Mouse (Mus musculus): ENCODE results near the gene Megf6. TPM values are rescaled to one million over a fixed set of nuclear protein-coding genes. Genes with fewer than 3 reads are reported as not detected.
A peak's percentile ranks its signal among the peaks of the same experiment; 100 is the strongest.

The Megf6 gene
- polyA plus RNA-seq, 1 experiment from 2014 or later, result 31.5 TPM

DNA sequence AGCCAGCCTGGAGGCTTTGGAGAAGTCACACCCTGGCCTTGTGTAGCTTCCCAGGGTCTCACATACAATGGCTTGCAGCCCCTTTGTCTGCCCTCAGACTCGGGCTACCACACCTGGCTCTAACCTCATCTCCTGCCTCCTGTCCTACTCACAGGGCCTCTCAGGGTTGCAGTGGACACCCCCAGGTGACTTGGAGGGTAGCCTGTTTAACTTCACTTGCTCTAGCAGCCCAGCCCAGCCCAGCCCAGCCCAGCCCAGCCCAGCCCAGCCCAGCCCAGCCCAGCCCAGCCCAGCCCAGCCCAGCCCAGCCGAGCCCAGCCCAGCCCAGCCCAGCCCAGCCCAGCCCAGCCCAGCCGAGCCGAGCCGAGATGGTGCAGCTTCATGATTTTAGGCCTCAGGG, 43.5 kb downstream of the Megf6 start:
- ATAC-seq (replicated peaks; ENCODE audit: insufficient number of reproducible peaks, insufficient read depth, low FRiP score, low read depth), result peak; percentile 48
- H3K27me3 ChIP-seq, result no peaks in the 10 kb centered on the region
- H3K9ac ChIP-seq, result no peak overlapping the region
- no peaks in the 10 kb centered on the region for H3K9me3 ChIP-seq (replicated peaks)
- H3K4me3 ChIP-seq, result no peak overlapping the region
- 17% methylated on average over 5 of the region's 5 CpGs for whole genome bisulfite sequencing
- no peaks in the 10 kb centered on the region for H3K36me3 ChIP-seq
- H3K4me2 ChIP-seq, result peak overlapping the region; percentile 25; the same call in 1 of the 2 replicates
- H3K4me1 ChIP-seq (replicated peaks), result peaks cover 43% of the 10 kb centered on the region
- H3K27ac ChIP-seq, result peak overlapping the region; percentile 86

DNA sequence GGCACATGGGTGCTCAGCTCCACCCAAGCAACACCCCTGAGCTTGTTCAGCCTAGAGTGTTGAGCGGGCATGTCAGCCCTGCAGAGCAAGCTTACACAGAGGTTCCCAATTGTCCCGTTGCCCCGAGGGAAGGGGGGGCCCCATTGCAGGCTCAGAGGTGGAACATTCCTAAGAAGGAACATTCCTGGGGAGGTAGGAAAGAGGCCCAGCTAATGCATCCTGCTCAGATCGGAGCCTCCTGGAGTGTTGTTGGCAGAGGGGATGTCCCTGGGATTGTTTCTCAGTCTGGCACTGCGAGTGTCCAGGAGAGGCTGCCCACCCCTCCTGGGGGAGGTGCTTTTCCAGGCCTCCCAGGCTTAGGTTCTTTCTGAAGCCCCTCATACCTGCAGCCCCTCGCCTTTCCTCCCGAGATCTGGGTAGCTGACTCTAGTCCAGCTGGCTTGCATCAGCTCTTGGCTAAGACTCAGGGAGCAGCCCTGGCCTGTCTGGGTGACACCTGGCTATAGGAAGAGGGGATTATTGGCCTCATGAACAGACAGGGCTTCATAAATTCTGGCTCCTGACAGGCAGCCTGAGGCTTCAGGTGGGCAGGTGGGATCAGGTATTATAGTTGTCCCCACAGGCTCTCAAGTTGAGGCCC, 47.3 kb downstream of the Megf6 start:
- peaks cover 44% of the 10 kb centered on the region for H3K4me1 ChIP-seq (replicated peaks)
- H3K27ac ChIP-seq, result no peak overlapping the region; the same call in 1 of the 2 replicates
- H3K36me3 ChIP-seq, result no peaks in the 10 kb centered on the region
- H3K9me3 ChIP-seq (replicated peaks), result no peaks in the 10 kb centered on the region
- H3K27me3 ChIP-seq, result no peaks in the 10 kb centered on the region
- WGBS, result 45% methylated on average over 7 of the region's 7 CpGs
- no peak for ATAC-seq (replicated peaks; ENCODE audit: insufficient number of reproducible peaks, insufficient read depth, low FRiP score, low read depth)
- no peak overlapping the region for H3K4me2 ChIP-seq
- no peak overlapping the region for H3K4me3 ChIP-seq
- no peak overlapping the region for H3K9ac ChIP-seq

DNA sequence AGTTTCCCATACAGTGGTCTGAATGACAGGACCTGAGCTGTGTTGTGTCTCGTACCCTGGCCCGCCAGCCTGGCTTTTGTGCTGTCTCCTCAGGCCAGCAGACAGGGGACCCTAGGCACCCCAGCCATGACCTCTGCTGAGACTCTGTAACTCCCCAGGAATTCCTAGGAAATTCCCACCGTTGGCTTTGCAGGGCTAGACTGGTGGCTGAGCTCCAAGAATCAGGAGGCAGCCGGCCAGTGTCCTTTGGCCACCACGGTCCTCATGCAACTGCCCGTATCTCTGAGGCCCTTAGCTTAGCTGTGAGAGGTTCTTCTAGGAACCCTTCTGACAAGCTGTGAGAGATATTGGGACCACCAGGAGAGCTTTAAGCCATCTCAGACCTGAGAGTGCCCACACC, 52.2 kb downstream of the Megf6 start:
- ATAC-seq (replicated peaks; ENCODE audit: insufficient number of reproducible peaks, insufficient read depth, low FRiP score, low read depth), result no peak
- H3K27ac ChIP-seq, result peak overlapping the region; percentile 43; the same call in 1 of the 2 replicates
- no peaks in the 10 kb centered on the region for H3K27me3 ChIP-seq
- no peak overlapping the region for H3K4me2 ChIP-seq
- 35% methylated on average over 6 of the region's 6 CpGs for WGBS
- peaks cover 56% of the 10 kb centered on the region for H3K4me1 ChIP-seq (replicated peaks)
- no peak overlapping the region for H3K9ac ChIP-seq
- H3K9me3 ChIP-seq (replicated peaks), result no peaks in the 10 kb centered on the region
- no peak overlapping the region for H3K4me3 ChIP-seq
- no peaks in the 10 kb centered on the region for H3K36me3 ChIP-seq

DNA sequence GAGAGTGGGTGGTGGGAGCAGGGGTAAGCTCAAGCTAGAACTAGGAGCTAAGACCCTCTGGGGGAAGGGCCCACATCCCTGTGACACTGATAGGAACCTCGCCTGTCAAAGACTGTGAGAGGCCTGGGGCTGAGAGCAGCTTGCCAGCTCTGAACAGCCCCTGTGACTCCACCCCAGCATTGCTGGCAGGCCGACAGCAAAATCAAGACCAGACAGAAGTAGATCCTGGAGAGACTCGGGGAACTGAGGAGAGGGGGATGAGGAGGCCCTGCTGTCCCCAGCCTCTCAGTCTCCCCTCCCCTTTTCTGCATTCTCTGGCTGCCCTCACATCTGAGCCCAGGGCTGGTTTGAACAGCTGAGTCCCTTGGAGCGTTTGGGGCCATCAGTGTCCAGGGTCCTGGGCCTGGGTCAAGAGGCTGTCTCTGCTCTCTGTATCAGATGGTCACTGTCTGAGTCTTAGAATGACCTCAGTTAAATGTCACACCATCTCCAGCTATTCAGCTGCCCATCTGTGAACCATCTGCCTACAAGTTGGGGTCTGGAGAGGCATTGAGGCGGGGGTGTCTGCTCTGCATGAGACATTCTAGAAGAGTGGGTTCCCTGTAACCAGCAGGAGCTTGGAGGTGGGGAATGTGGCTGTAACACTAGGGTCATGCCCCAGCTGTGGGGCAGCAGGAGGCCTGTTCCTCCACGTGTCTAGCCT, 53.9 kb downstream of the Megf6 start:
- peak overlapping the region; percentile 3; the same call in 1 of the 2 replicates for H3K9ac ChIP-seq
- WGBS, result 21% methylated on average over 6 of the region's 6 CpGs
- H3K27ac ChIP-seq, result peak overlapping the region; percentile 29
- H3K36me3 ChIP-seq, result no peaks in the 10 kb centered on the region
- H3K4me1 ChIP-seq (replicated peaks), result peaks cover 63% of the 10 kb centered on the region
- no peaks in the 10 kb centered on the region for H3K9me3 ChIP-seq (replicated peaks)
- H3K4me2 ChIP-seq, result no peak overlapping the region
- peak; percentile 53 for ATAC-seq (replicated peaks; ENCODE audit: insufficient number of reproducible peaks, insufficient read depth, low FRiP score, low read depth)
- H3K27me3 ChIP-seq, result no peaks in the 10 kb centered on the region
- no peak overlapping the region for H3K4me3 ChIP-seq

DNA sequence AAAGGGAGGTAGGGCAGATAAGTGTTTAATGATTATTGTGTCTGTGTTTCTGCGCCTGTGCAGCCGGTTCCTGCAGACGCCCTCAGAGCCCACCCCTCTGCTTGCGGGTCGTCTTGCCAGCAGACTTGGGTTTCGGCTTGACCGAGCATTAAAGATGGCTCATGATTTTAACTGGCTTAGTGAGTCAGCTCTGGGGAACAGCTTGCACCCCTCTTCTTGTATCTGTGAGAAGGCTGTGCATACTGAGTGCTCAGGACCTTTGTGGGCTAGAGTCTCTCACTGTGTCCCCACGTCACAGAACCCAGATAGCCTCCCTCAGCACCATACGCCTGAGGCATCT, 54.4 kb downstream of the Megf6 start:
- H3K36me3 ChIP-seq, result no peaks in the 10 kb centered on the region
- WGBS, result 67% methylated on average over 9 of the region's 9 CpGs
- ATAC-seq (replicated peaks; ENCODE audit: insufficient number of reproducible peaks, insufficient read depth, low FRiP score, low read depth), result no peak
- peaks cover 65% of the 10 kb centered on the region for H3K4me1 ChIP-seq (replicated peaks)
- no peak overlapping the region for H3K4me3 ChIP-seq
- H3K4me2 ChIP-seq, result no peak overlapping the region
- H3K9ac ChIP-seq, result no peak overlapping the region
- no peaks in the 10 kb centered on the region for H3K9me3 ChIP-seq (replicated peaks)
- H3K27ac ChIP-seq, result peak overlapping the region; percentile 29; the same call in 1 of the 2 replicates
- H3K27me3 ChIP-seq, result no peaks in the 10 kb centered on the region

DNA sequence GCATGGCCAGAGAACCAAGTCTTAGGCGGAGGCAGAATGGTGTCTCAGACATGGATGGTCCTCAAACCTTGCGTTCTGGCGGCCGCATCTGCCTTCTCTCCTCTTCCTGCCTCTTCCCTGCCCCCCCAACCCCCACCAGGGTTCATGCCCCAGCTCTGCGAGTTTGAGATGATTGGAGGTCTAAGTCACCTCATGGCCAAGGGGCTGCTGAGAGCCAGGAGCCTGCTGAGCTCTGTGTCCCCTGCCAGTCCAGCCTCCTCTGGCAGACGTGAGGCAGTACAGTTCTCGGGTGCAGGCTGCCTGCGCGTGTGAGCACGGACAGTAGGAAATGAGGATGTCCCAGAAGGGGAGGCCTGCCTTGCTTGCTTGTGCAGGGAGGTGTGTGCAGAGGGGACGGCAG, 56.1 kb downstream of the Megf6 start:
- Histone ChIP-seq H3K9ac (no peak overlapping the region), H3K4me2 (no peak overlapping the region), H3K27me3 (no peaks in the 10 kb centered on the region), H3K27ac (no peak overlapping the region), H3K4me3 (no peak overlapping the region), H3K4me1 (replicated peaks) (peaks cover 79% of the 10 kb centered on the region), H3K36me3 (no peaks in the 10 kb centered on the region), H3K9me3 (replicated peaks) (no peaks in the 10 kb centered on the region)
- WGBS, result 71% methylated on average over 11 of the region's 11 CpGs
- ATAC-seq (replicated peaks; ENCODE audit: insufficient number of reproducible peaks, insufficient read depth, low FRiP score, low read depth), result no peak

DNA sequence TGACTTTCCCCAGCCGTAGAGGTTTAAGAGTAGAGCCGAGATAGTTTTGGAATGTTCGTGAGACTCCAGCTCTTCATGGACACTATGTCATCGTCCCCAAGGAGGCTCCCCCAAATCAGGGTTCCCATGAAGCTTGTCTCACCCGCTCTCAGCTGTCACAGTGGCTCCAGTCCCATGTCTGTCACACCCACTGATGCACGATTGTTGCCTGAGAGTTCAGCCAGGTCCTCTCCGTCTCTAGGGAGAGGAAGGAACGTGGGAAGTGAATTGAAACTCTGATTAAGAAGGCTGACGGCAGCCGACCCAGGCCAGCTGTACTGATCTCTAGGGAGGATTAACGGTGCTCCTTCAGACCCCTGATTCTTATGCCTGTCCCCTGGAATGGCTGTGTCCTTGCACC, 57.8 kb downstream of the Megf6 start:
- peak overlapping the region; percentile 50 for H3K27ac ChIP-seq
- no peak overlapping the region; the same call in 1 of the 2 replicates for H3K9ac ChIP-seq

DNA sequence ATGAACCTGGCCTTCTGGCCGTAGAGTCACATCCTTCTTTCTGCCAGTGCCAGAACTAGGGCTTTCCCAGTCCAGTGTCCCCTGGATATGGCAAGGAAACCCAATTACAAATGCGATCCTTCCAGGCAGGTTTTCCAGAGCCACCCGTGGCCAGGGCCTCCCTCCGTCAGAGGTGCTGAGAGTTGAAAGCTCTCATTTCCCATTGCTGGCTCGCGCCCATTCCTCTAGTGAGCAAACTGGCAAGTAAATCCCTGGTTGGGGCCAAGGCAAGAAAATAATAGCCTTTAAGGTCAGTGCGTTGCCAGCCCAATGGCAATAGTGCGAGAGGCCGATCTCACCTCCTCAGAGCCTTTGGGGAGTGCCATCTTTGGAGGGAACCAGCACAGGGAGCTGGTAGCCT, 59.0 kb downstream of the Megf6 start:
- no peaks in the 10 kb centered on the region for H3K27me3 ChIP-seq
- no peak for ATAC-seq (replicated peaks; ENCODE audit: insufficient number of reproducible peaks, insufficient read depth, low FRiP score, low read depth)
- H3K4me1 ChIP-seq (replicated peaks), result peaks cover 80% of the 10 kb centered on the region
- no peaks in the 10 kb centered on the region for H3K9me3 ChIP-seq (replicated peaks)
- 87% methylated on average over 9 of the region's 9 CpGs for WGBS
- no peak overlapping the region for H3K27ac ChIP-seq
- no peak overlapping the region for H3K9ac ChIP-seq
- H3K4me2 ChIP-seq, result no peak overlapping the region
- no peak overlapping the region for H3K4me3 ChIP-seq
- no peaks in the 10 kb centered on the region for H3K36me3 ChIP-seq

More for the DNA sequence above, 57.8 kb downstream of the Megf6 start:
- Histone ChIP-seq H3K27me3 (no peaks in the 10 kb centered on the region), H3K4me3 (no peak overlapping the region), H3K36me3 (no peaks in the 10 kb centered on the region), H3K9me3 (replicated peaks) (no peaks in the 10 kb centered on the region), H3K4me1 (replicated peaks) (peaks cover 80% of the 10 kb centered on the region), H3K4me2 (no peak overlapping the region)
- ATAC-seq (replicated peaks; ENCODE audit: insufficient number of reproducible peaks, insufficient read depth, low FRiP score, low read depth), result no peak
- WGBS, result 31% methylated on average over 11 of the region's 11 CpGs

DNA sequence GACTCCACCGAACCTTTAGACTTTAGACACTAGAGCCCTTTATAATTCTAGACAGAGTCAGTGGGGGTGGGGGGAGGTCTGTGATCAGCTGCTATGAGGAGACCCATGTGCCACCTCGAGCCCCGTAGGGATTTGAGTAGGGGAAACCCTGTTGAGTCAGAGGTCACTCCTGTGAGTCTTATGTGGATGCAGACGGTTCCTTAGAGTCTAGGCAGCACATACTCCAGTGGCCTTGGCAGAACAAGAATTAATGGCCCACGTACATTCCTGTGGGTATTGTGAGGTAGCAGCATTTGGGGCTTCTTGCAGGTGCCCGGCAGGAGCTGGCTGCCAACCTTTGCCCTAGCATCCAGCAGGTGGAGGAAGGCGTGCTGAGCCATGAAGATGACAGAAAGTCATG, 60.9 kb downstream of the Megf6 start:
- Histone ChIP-seq H3K36me3 (no peaks in the 10 kb centered on the region), H3K27me3 (no peaks in the 10 kb centered on the region), H3K9me3 (replicated peaks) (no peaks in the 10 kb centered on the region), H3K4me3 (no peak overlapping the region), H3K4me2 (no peak overlapping the region), H3K9ac (no peak overlapping the region), H3K4me1 (replicated peaks) (peaks cover 81% of the 10 kb centered on the region), H3K27ac (no peak overlapping the region)
- no peak for ATAC-seq (replicated peaks; ENCODE audit: insufficient number of reproducible peaks, insufficient read depth, low FRiP score, low read depth)
- WGBS, result 81% methylated on average over 7 of the region's 7 CpGs

DNA sequence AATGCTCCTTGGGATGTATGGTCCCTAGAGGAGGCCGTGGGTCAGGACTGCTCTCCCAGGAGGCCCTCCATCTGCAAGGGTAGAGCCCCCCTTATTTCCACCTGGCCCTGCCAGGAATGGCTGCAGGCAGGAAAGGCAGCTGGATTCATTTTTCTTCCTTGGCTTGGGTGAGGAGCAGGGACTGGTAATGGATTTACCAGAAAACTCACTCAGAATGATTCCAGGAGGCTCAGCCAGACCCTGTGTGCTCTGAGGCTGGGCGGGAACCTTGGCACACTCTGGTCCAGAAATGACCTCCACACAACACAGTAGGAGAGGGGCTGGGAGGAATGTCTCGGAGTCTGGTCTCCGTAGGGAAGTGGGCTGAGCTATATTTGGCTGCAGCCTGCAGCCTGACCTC, 61.8 kb downstream of the Megf6 start:
- no peaks in the 10 kb centered on the region for H3K9me3 ChIP-seq (replicated peaks)
- no peaks in the 10 kb centered on the region for H3K36me3 ChIP-seq
- H3K27me3 ChIP-seq, result no peaks in the 10 kb centered on the region
- H3K9ac ChIP-seq, result no peak overlapping the region
- H3K4me1 ChIP-seq (replicated peaks), result peaks cover 82% of the 10 kb centered on the region
- 20% methylated on average over 4 of the region's 4 CpGs for WGBS
- peak overlapping the region; percentile 61 for H3K27ac ChIP-seq
- no peak overlapping the region for H3K4me2 ChIP-seq
- peak; percentile 33 for ATAC-seq (replicated peaks; ENCODE audit: insufficient number of reproducible peaks, insufficient read depth, low FRiP score, low read depth)
- H3K4me3 ChIP-seq, result no peak overlapping the region

DNA sequence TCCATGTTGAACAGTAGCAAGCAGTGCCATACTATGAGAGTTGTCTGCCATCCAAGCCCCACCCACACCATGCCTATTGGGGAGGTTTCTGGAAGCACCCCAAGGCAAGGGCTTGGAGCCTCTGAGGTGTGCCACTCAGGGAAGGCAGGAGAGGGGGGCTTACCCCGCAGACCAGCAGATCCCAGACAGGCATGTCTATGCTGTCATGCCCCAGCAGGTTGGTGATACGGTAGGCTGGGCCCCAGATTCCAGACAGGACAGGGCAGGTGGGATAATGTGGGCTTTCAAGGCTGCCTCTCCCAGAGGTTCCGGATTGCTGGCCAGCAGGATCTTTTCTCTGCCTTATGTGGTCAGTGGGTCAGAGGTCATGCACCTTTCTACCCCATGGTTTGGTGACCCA, 65.5 kb downstream of the Megf6 start:
- H3K4me2 ChIP-seq, result no peak overlapping the region
- H3K27me3 ChIP-seq, result no peaks in the 10 kb centered on the region; the same call in 1 of the 2 replicates
- no peak overlapping the region for H3K4me3 ChIP-seq
- no peaks in the 10 kb centered on the region for H3K9me3 ChIP-seq (replicated peaks)
- H3K27ac ChIP-seq, result 0 out of 2 replicates have a peak overlapping the region, but pooled peaks have one; percentile 0
- H3K4me1 ChIP-seq (replicated peaks), result peaks cover 67% of the 10 kb centered on the region
- H3K9ac ChIP-seq, result no peak overlapping the region
- 82% methylated on average over 3 of the region's 3 CpGs for WGBS
- H3K36me3 ChIP-seq, result no peaks in the 10 kb centered on the region
- no peak for ATAC-seq (replicated peaks; ENCODE audit: insufficient number of reproducible peaks, insufficient read depth, low FRiP score, low read depth)

DNA sequence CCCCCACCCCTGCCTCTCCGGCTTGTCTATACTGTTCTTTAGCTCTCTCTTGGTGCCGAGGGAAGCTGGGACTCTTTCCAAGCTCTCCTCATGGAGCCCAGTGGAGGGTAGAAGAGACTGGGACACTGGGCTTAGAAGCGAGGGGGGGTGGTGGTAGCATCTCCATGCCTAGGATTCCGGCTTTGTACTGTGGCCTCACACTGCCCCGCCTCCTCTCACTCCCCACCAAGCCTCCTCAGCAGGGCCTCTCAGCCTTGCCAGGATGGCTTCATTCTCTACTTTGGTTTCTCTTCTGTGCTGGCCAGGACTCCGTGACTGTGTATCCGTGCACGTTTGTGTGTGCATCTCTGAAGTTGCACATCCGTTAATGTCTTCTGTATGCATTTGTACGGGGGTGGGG, 66.4 kb downstream of the Megf6 start:
- ATAC-seq (replicated peaks; ENCODE audit: insufficient number of reproducible peaks, insufficient read depth, low FRiP score, low read depth), result peak; percentile 28; the same call in 1 of the 2 replicates
- peak overlapping the region; percentile 50 for H3K27ac ChIP-seq
- no peak overlapping the region for H3K9ac ChIP-seq

More for the DNA sequence above, 66.4 kb downstream of the Megf6 start:
- no peaks in the 10 kb centered on the region; the same call in 1 of the 2 replicates for H3K27me3 ChIP-seq
- WGBS, result 15% methylated on average over 10 of the region's 10 CpGs
- H3K4me3 ChIP-seq, result peak overlapping the region; percentile 35
- no peaks in the 10 kb centered on the region for H3K9me3 ChIP-seq (replicated peaks)
- H3K4me2 ChIP-seq, result peak overlapping the region; percentile 60
- H3K4me1 ChIP-seq (replicated peaks), result peaks cover 58% of the 10 kb centered on the region
- H3K36me3 ChIP-seq, result no peaks in the 10 kb centered on the region
